In genomic region chr16:32609401-32609779, GRCm38 (mm10) we compare ENCODE assay signal across 8 mouse cellular contexts. TPM values are rescaled to one million over a fixed set of nuclear protein-coding genes. Genes with fewer than 3 reads are reported as not detected.
DNase-seq lines count a peak whose midpoint lies in the region; ATAC-seq and TF ChIP-seq lines count a peak whose summit lies in the region.

No protein-coding gene starts in this region.

- H3K27ac ChIP-seq in lung, embryonic 14.5 days (ENCODE audit: low read depth), result peak overlapping the region; percentile 94
- H3K27ac ChIP-seq in hindbrain, postnatal 0 days, result peak overlapping the region; percentile 93
- peak overlapping the region; percentile 89 for H3K27ac ChIP-seq in midbrain, postnatal 0 days (ENCODE audit: low read depth, low read length)

- WGBS in lung, embryonic 14.5 days, result under 1% methylated on average over 14 of the region's 14 CpGs
- under 1% methylated on average over 14 of the region's 14 CpGs for WGBS in hindbrain, postnatal 0 days
- WGBS in midbrain, postnatal 0 days, result under 1% methylated on average over 14 of the region's 14 CpGs

- H3K27me3 ChIP-seq in lung, embryonic 14.5 days (ENCODE audit: insufficient read depth, low read length), result no peaks in the 10 kb centered on the region
- no peaks in the 10 kb centered on the region for H3K27me3 ChIP-seq in hindbrain, postnatal 0 days (ENCODE audit: insufficient read depth, low read length)
- no peaks in the 10 kb centered on the region for H3K27me3 ChIP-seq in midbrain, postnatal 0 days (ENCODE audit: insufficient read depth, low read length)

- peak overlapping the region; percentile 84 for H3K4me3 ChIP-seq in lung, embryonic 14.5 days (ENCODE audit: low read depth, low read length)
- H3K4me3 ChIP-seq in hindbrain, postnatal 0 days (ENCODE audit: low read length), result peak overlapping the region; percentile 81
- peak overlapping the region; percentile 84 for H3K4me3 ChIP-seq in midbrain, postnatal 0 days (ENCODE audit: low read depth, low read length)

- H3K4me1 ChIP-seq in lung, embryonic 14.5 days (ENCODE audit: insufficient read depth), result 0 out of 2 replicates have a peak, but pooled peaks cover 3% of the 10 kb centered on the region
- H3K4me1 ChIP-seq in hindbrain, postnatal 0 days (ENCODE audit: insufficient read depth, low read length), result peaks cover 8% of the 10 kb centered on the region
- peaks cover 7% of the 10 kb centered on the region; the same call in 1 of the 2 replicates for H3K4me1 ChIP-seq in midbrain, postnatal 0 days (ENCODE audit: insufficient read depth, low read length)

- ATAC-seq in lung, embryonic 14.5 days (ENCODE audit: insufficient read depth), result no peak
- no peak for ATAC-seq in hindbrain, postnatal 0 days
- ATAC-seq in midbrain, postnatal 0 days (ENCODE audit: low FRiP score), result peak; percentile 25; the same call in 1 of the 2 replicates
- ATAC-seq in megakaryocyte progenitor cell, adult 5-6 weeks (replicated peaks; ENCODE audit: poor library complexity), result no peak

- peak; percentile 64 for DNase-seq in lung, embryonic 14.5 days
- DNase-seq in lung, postnatal 14 days, result no peak
- peak; percentile 29 for DNase-seq in c-Kit-positive CD71-positive TER-119-positive erythroid progenitor cells, embryonic 14.5 days (ENCODE audit: low spot score)
- DNase-seq in hindbrain, postnatal 0 days (ENCODE audit: low spot score), result no peak
- no peak for DNase-seq in midbrain, postnatal 0 days (ENCODE audit: low spot score)
- DNase-seq in thymus, postnatal 0 days (ENCODE audit: low spot score), result no peak
- DNase-seq in thymus, postnatal 4 days, result no peak

- H3K4me2 ChIP-seq in lung, embryonic 14.5 days, result peak overlapping the region; percentile 89
- peak overlapping the region; percentile 69 for H3K4me2 ChIP-seq in hindbrain, postnatal 0 days (ENCODE audit: low read depth, low read length)
- peak overlapping the region; percentile 59 for H3K4me2 ChIP-seq in midbrain, postnatal 0 days (ENCODE audit: low read depth, low read length, poor library complexity, severe bottlenecking)

- 0 out of 2 replicates have a peak, but pooled peaks cover 4% of the 10 kb centered on the region for H3K36me3 ChIP-seq in lung, embryonic 14.5 days (ENCODE audit: insufficient read depth)
- H3K36me3 ChIP-seq in hindbrain, postnatal 0 days (ENCODE audit: insufficient read depth, low read length), result 0 out of 2 replicates have a peak, but pooled peaks cover under 1% of the 10 kb centered on the region
- peaks cover under 1% of the 10 kb centered on the region; the same call in 1 of the 2 replicates for H3K36me3 ChIP-seq in midbrain, postnatal 0 days (ENCODE audit: insufficient read depth, low read length)

- peak overlapping the region; percentile 82 for H3K9ac ChIP-seq in lung, embryonic 14.5 days
- peak overlapping the region; percentile 75 for H3K9ac ChIP-seq in hindbrain, postnatal 0 days (replicated peaks; ENCODE audit: low read length)
- H3K9ac ChIP-seq in midbrain, postnatal 0 days (replicated peaks; ENCODE audit: low read length, poor library complexity, severe bottlenecking), result peak overlapping the region; percentile 81

- no peak for TF ChIP-seq CTCF in lung, embryonic 14.5 days (IDR thresholded peaks at IDR 0.05; ENCODE audit: low read depth)
- no peak for TF ChIP-seq CTCF in hindbrain, postnatal 0 days (IDR thresholded peaks at IDR 0.05; ENCODE audit: low read depth)
- no peak for TF ChIP-seq CTCF in midbrain, postnatal 0 days (IDR thresholded peaks at IDR 0.05)

- H3K9me3 ChIP-seq in lung, embryonic 14.5 days (ENCODE audit: low read depth, low read length), result no peaks in the 10 kb centered on the region
- no peaks in the 10 kb centered on the region for H3K9me3 ChIP-seq in hindbrain, postnatal 0 days (ENCODE audit: low read length)
- H3K9me3 ChIP-seq in midbrain, postnatal 0 days (ENCODE audit: low read length), result no peaks in the 10 kb centered on the region

RNA-seq across cellular contexts. Expression of gene Tfrc, which starts 0.7 kb away (rescaled TPM):
- 64.5 and 71.2 TPM in 2 replicates for polyA plus RNA-seq in lung, embryonic 14.5 days (2014; fragmentation: Nextera tagmentation; extraction: Ambion mirVana)
- 51.9 and 56.3 TPM in 2 replicates for total RNA-seq in hindbrain, postnatal 0 days (2014; rRNA removed)
- 38.3 and 40.0 TPM in 2 replicates for polyA plus RNA-seq in hindbrain, postnatal 0 days (2015; fragmentation: Nextera tagmentation; extraction: Ambion mirVana)
- 51.2 and 91.4 TPM in 2 replicates for total RNA-seq in midbrain, postnatal 0 days (2014; rRNA removed)
- 39.8 and 40.6 TPM in 2 replicates for polyA plus RNA-seq in midbrain, postnatal 0 days (2015; fragmentation: Nextera tagmentation; extraction: Ambion mirVana)
- polyA plus RNA-seq in thymus, postnatal 0 days (2015; fragmentation: Nextera tagmentation; extraction: Ambion mirVana), result 40.0 and 43.4 TPM in 2 replicates
- 111 and 138 TPM in 2 replicates for total RNA-seq in megakaryocyte progenitor cell, adult 5-6 weeks (2015)
- 110 and 143 TPM in 2 replicates for total RNA-seq in megakaryocyte progenitor cell, adult 5-6 weeks (2017)

RNA-seq across cellular contexts. Expression of gene Tnk2, which starts 34.3 kb away (rescaled TPM):
- 20.0 and 21.6 TPM in 2 replicates for polyA plus RNA-seq in lung, embryonic 14.5 days (2014; fragmentation: Nextera tagmentation; extraction: Ambion mirVana)
- 78.2 and 90.5 TPM in 2 replicates for total RNA-seq in hindbrain, postnatal 0 days (2014; rRNA removed)
- 18.6 and 19.2 TPM in 2 replicates for polyA plus RNA-seq in hindbrain, postnatal 0 days (2015; fragmentation: Nextera tagmentation; extraction: Ambion mirVana)
- 69.1 and 81.7 TPM in 2 replicates for total RNA-seq in midbrain, postnatal 0 days (2014; rRNA removed)
- polyA plus RNA-seq in midbrain, postnatal 0 days (2015; fragmentation: Nextera tagmentation; extraction: Ambion mirVana), result 15.7 and 16.5 TPM in 2 replicates
- polyA plus RNA-seq in thymus, postnatal 0 days (2015; fragmentation: Nextera tagmentation; extraction: Ambion mirVana), result 20.1 and 23.5 TPM in 2 replicates
- total RNA-seq in megakaryocyte progenitor cell, adult 5-6 weeks (2015), result 5.9 and 6.9 TPM in 2 replicates
- total RNA-seq in megakaryocyte progenitor cell, adult 5-6 weeks (2017), result 8.0 and 15.5 TPM in 2 replicates

Comparison
In these comparisons a context has a peak if more than half of its experiments do, and no peak if none do; other contexts are left out.
1. DNase-seq: peak in lung, embryonic 14.5 days (single experiment) and c-Kit-positive CD71-positive TER-119-positive erythroid progenitor cells, embryonic 14.5 days (single experiment); none in lung, postnatal 14 days (single experiment), hindbrain, postnatal 0 days (single experiment), midbrain, postnatal 0 days (single experiment), thymus, postnatal 0 days (single experiment) and thymus, postnatal 4 days (single experiment).
2. Peak in every context shown above with its lines, with median percentiles within 50 percentile points of each other: H3K27ac ChIP-seq, H3K4me2 ChIP-seq, H3K4me3 ChIP-seq and H3K9ac ChIP-seq.